Mouse (Mus musculus) erythroblast, adult 5-6 weeks (primary cell): ENCODE measurements around the gene Nudt22. TPM values are rescaled to one million over a fixed set of nuclear protein-coding genes. Genes with fewer than 3 reads are reported as not detected.

Source experiments
- ATAC-seq: replicated peaks from 2 replicates; pipeline ENCODE4 v1.8.0; 2016; ENCODE audit warnings: moderate number of reproducible peaks, mild to moderate bottlenecking, moderate TSS enrichment, inconsistent platforms; ENCODE audit not compliant: poor library complexity, low FRiP score, severe bottlenecking
- total RNA-seq, 2 experiments: library from RNA; stranded (forward) in 1 of 2; stranded (reverse) in 1 of 2; fragments of 150-400 nt in 1 of 2; fragments of 200-764, 138-1000 nt in 1 of 2; gene quantifications; 2 replicates each; pipeline versions ENCODE4 v1.2.3 to v1.2.4; 2015 to 2017; ENCODE audit warnings: low replicate concordance in 2 of 2

The Nudt22 gene
- total RNA-seq, 2 experiments from 2014 or later = 0.60 to 5.4 TPM

GRCm38 (mm10) chr19:6951994-6952711 lies 43.8 kb downstream of the Nudt22 start:
- ATAC-seq = 0 out of 2 replicates have a peak, but pooled peaks have one; percentile 29

GRCm38 (mm10) chr19:6951381-6951968 lies 44.4 kb downstream of the Nudt22 start:
- peak; percentile 78 for ATAC-seq

DNA sequence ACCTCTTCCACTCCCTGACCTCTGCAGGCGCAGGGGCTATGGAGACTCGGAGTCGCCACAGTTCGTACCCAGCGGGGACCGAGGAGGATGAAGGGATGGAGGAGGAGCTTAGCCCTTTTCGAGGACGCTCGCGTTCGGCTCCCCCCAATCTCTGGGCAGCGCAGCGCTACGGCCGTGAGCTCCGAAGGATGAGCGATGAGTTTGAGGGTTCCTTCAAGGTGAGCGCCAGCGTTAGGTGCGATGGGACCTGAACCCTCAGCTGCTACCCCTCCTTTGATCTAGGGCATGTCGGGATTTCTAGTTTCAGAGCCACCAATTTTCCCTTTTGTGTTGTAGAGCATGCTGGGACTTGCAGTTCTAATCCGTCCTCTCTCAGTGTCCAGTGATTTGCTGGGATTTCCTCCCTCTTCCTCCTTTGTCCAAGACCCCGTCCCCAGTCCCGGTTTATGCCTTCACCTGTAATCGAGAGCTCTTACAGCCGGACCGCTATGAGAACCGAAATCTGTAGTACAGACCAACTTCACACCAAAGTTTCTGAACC lies 45.2 kb downstream of the Nudt22 start:
- ATAC-seq = no peak

GRCm38 (mm10) chr19:6949951-6950350 lies 46.0 kb downstream of the Nudt22 start:
- no peak for ATAC-seq

GRCm38 (mm10) chr19:6949532-6949931 lies 46.4 kb downstream of the Nudt22 start:
- ATAC-seq = no peak

GRCm38 (mm10) chr19:6948186-6948585 lies 47.7 kb downstream of the Nudt22 start:
- no peak for ATAC-seq

DNA sequence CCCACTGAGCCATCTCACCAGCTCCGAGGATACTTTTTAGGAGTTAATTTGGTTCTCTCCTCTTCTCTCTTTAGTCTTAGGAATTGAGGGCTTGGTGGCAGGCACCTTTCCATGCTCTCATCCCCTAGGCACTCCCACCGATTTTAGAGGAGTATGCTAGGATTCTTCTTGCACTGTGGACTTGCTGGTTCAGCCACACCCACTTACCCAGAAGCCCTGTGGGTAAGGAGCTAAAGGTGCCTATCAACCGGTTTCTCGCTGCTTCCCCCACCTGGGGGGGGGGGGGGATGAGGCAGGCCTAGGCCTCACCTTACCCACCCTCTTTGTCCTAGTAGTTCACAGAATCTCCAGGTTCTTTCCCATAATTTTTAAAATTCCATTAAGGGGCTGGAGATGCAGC lies 48.2 kb downstream of the Nudt22 start:
- ATAC-seq = no peak

GRCm38 (mm10) chr19:6943709-6944108 lies 52.2 kb downstream of the Nudt22 start:
- no peak for ATAC-seq

Other genes with a start within 250 kb of the Nudt22 start
- 3.6 TPM in 1 of 2 replicates, not detected in the other for gene Rps6ka4, start 155.5 kb downstream of the Nudt22 start, total RNA-seq (2015; ENCODE audit: low replicate concordance)
- 1.1 and 2.6 TPM in 2 replicates for gene Rps6ka4, start 155.5 kb downstream of the Nudt22 start, total RNA-seq (2017; ENCODE audit: low replicate concordance)
- 3.8 and 4.6 TPM in 2 replicates for gene Ccdc88b, start 137.9 kb downstream of the Nudt22 start, total RNA-seq (2015; ENCODE audit: low replicate concordance)
- 10.9 and 11.8 TPM in 2 replicates for gene Ccdc88b, start 137.9 kb downstream of the Nudt22 start, total RNA-seq (2017; ENCODE audit: low replicate concordance)
- gene Trmt112, start 86.4 kb downstream of the Nudt22 start, total RNA-seq (2015; ENCODE audit: low replicate concordance) = 46.7 and 49.5 TPM in 2 replicates
- 22.7 and 49.4 TPM in 2 replicates for gene Trmt112, start 86.4 kb downstream of the Nudt22 start, total RNA-seq (2017; ENCODE audit: low replicate concordance)
- gene Prdx5, start 86.0 kb downstream of the Nudt22 start, total RNA-seq (2015; ENCODE audit: low replicate concordance) = 192 and 238 TPM in 2 replicates
- gene Prdx5, start 86.0 kb downstream of the Nudt22 start, total RNA-seq (2017; ENCODE audit: low replicate concordance) = 232 and 266 TPM in 2 replicates
- gene Esrra, start 74.3 kb downstream of the Nudt22 start, total RNA-seq (2015; ENCODE audit: low replicate concordance) = 3.1 and 5.2 TPM in 2 replicates
- gene Esrra, start 74.3 kb downstream of the Nudt22 start, total RNA-seq (2017; ENCODE audit: low replicate concordance) = 2.4 and 4.2 TPM in 2 replicates
- not detected in 2 replicates for gene Catsperz, start 70.7 kb downstream of the Nudt22 start, total RNA-seq (2015; ENCODE audit: low replicate concordance)
- not detected in 2 replicates for gene Catsperz, start 70.7 kb downstream of the Nudt22 start, total RNA-seq (2017; ENCODE audit: low replicate concordance)
- not detected in 2 replicates for gene Kcnk4, start 61.6 kb downstream of the Nudt22 start, total RNA-seq (2015; ENCODE audit: low replicate concordance)
- not detected in 2 replicates for gene Kcnk4, start 61.6 kb downstream of the Nudt22 start, total RNA-seq (2017; ENCODE audit: low replicate concordance)
- 2.1 and 4.8 TPM in 2 replicates for gene Bad, start 54.3 kb downstream of the Nudt22 start, total RNA-seq (2015; ENCODE audit: low replicate concordance)
- gene Bad, start 54.3 kb downstream of the Nudt22 start, total RNA-seq (2017; ENCODE audit: low replicate concordance) = 5.0 and 9.5 TPM in 2 replicates
- gene Gpr137, start 53.6 kb downstream of the Nudt22 start, total RNA-seq (2015; ENCODE audit: low replicate concordance) = 3.3 and 5.8 TPM in 2 replicates
- 4.2 and 7.2 TPM in 2 replicates for gene Gpr137, start 53.6 kb downstream of the Nudt22 start, total RNA-seq (2017; ENCODE audit: low replicate concordance)
- gene Ppp1r14b, start 21.1 kb downstream of the Nudt22 start, total RNA-seq (2015; ENCODE audit: low replicate concordance) = 30.9 and 57.8 TPM in 2 replicates
- gene Ppp1r14b, start 21.1 kb downstream of the Nudt22 start, total RNA-seq (2017; ENCODE audit: low replicate concordance) = 17.8 and 41.6 TPM in 2 replicates
- 0.19 and 0.42 TPM in 2 replicates for gene Plcb3, start 19.6 kb downstream of the Nudt22 start, total RNA-seq (2015; ENCODE audit: low replicate concordance)
- gene Plcb3, start 19.6 kb downstream of the Nudt22 start, total RNA-seq (2017; ENCODE audit: low replicate concordance) = 2.5 and 6.8 TPM in 2 replicates
- 34.0 and 34.9 TPM in 2 replicates for gene Fkbp2, start 15.6 kb downstream of the Nudt22 start, total RNA-seq (2015; ENCODE audit: low replicate concordance)
- gene Fkbp2, start 15.6 kb downstream of the Nudt22 start, total RNA-seq (2017; ENCODE audit: low replicate concordance) = 31.0 and 34.8 TPM in 2 replicates
- gene Vegfb, start 8.5 kb downstream of the Nudt22 start, total RNA-seq (2015; ENCODE audit: low replicate concordance) = 11.7 TPM in 2 replicates
- gene Vegfb, start 8.5 kb downstream of the Nudt22 start, total RNA-seq (2017; ENCODE audit: low replicate concordance) = 0.98 and 1.1 TPM in 2 replicates
- gene Dnajc4, start 3.5 kb downstream of the Nudt22 start, total RNA-seq (2015; ENCODE audit: low replicate concordance) = 4.4 and 6.5 TPM in 2 replicates
- 2.1 and 10.9 TPM in 2 replicates for gene Dnajc4, start 3.5 kb downstream of the Nudt22 start, total RNA-seq (2017; ENCODE audit: low replicate concordance)
- not detected in 2 replicates for gene Trpt1, start within 50 bp of the Nudt22 start, total RNA-seq (2015; ENCODE audit: low replicate concordance)
- gene Trpt1, start within 50 bp of the Nudt22 start, total RNA-seq (2017; ENCODE audit: low replicate concordance) = not detected in 2 replicates
- 20.8 and 28.6 TPM in 2 replicates for gene Fermt3, start 23.4 kb upstream of the Nudt22 start, total RNA-seq (2015; ENCODE audit: low replicate concordance)
- gene Fermt3, start 23.4 kb upstream of the Nudt22 start, total RNA-seq (2017; ENCODE audit: low replicate concordance) = 49.0 and 56.3 TPM in 2 replicates
- gene Stip1, start 43.9 kb upstream of the Nudt22 start, total RNA-seq (2015; ENCODE audit: low replicate concordance) = 39.1 and 40.2 TPM in 2 replicates
- 33.4 and 44.3 TPM in 2 replicates for gene Stip1, start 43.9 kb upstream of the Nudt22 start, total RNA-seq (2017; ENCODE audit: low replicate concordance)
- gene Macrod1, start 60.7 kb upstream of the Nudt22 start, total RNA-seq (2015; ENCODE audit: low replicate concordance) = 0.77 and 4.2 TPM in 2 replicates
- gene Macrod1, start 60.7 kb upstream of the Nudt22 start, total RNA-seq (2017; ENCODE audit: low replicate concordance) = 0.94 TPM in 1 of 2 replicates, not detected in the other
- gene Flrt1, start 109.6 kb upstream of the Nudt22 start, total RNA-seq (2015; ENCODE audit: low replicate concordance) = not detected in 2 replicates
- gene Flrt1, start 109.6 kb upstream of the Nudt22 start, total RNA-seq (2017; ENCODE audit: low replicate concordance) = not detected in 2 replicates
- 17.3 TPM in 2 replicates for gene Otub1, start 210.2 kb upstream of the Nudt22 start, total RNA-seq (2015; ENCODE audit: low replicate concordance)
- 15.5 and 23.1 TPM in 2 replicates for gene Otub1, start 210.2 kb upstream of the Nudt22 start, total RNA-seq (2017; ENCODE audit: low replicate concordance)
- gene Cox8a, start 221.5 kb upstream of the Nudt22 start, total RNA-seq (2015; ENCODE audit: low replicate concordance) = 177 and 188 TPM in 2 replicates
- gene Cox8a, start 221.5 kb upstream of the Nudt22 start, total RNA-seq (2017; ENCODE audit: low replicate concordance) = 51.3 and 166 TPM in 2 replicates
- gene Naa40, start 245.1 kb upstream of the Nudt22 start, total RNA-seq (2015; ENCODE audit: low replicate concordance) = 12.5 and 20.1 TPM in 2 replicates
- 14.5 and 15.1 TPM in 2 replicates for gene Naa40, start 245.1 kb upstream of the Nudt22 start, total RNA-seq (2017; ENCODE audit: low replicate concordance)